In the genomic region with DNA sequence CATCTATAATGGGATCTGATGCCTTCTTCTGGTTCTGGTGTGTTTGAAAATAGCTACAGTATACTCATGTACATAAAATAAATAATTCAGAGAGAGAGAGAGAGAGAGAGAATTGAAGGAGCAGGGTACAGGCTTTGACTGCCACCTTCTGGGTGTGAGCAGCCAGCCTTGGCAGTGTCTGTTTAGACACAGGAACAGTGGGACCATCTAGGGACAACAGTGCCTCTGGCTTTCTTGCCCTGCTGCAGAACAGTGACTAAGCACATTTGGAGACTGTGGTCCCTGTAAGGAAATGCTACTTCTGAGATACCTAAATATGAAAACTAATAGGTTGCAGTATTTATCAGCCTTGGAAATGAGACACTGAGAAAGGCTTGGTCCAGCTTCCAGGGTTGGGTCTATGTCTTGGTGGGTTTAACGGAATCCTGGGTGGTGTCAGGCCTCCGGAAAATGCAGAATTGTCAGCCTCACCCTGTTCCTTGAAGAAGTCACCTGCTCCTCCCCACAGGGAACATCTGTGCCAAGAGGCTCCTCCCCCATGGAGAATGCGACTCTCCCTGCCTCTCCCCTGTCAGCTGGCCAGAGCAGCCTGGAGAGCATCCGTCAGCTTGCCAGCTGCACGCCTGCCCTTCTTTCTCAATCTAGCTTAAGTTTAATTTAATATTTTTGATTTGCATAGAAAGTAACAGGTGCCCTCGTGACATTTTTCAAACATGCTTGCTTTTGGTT, we compare ENCODE assay signal across 8 mouse cellular contexts. TPM values are rescaled to one million over a fixed set of nuclear protein-coding genes. Genes with fewer than 3 reads are reported as not detected.
DNase-seq lines count a peak whose midpoint lies in the region; ATAC-seq lines count a peak whose summit lies in the region.

No protein-coding gene starts in this region.

- 35% methylated on average over 6 of the region's 6 CpGs for WGBS in stomach, embryonic 15.5 days
- 48% methylated on average over 6 of the region's 6 CpGs for WGBS in hindbrain, embryonic 14.5 days

- peaks cover 18% of the 10 kb centered on the region; the same call in 1 of the 2 replicates for H3K4me1 ChIP-seq in stomach, embryonic 15.5 days
- H3K4me1 ChIP-seq in hindbrain, embryonic 14.5 days (replicated peaks; ENCODE audit: control insufficient read depth, insufficient read depth, low read length) = peaks cover 11% of the 10 kb centered on the region

- H3K27ac ChIP-seq in stomach, embryonic 15.5 days = no peak overlapping the region
- no peak overlapping the region for H3K27ac ChIP-seq in hindbrain, embryonic 14.5 days

- no peak overlapping the region for H3K4me3 ChIP-seq in stomach, embryonic 15.5 days (replicated peaks)
- no peak overlapping the region for H3K4me3 ChIP-seq in hindbrain, embryonic 14.5 days (replicated peaks; ENCODE audit: low read length)

- H3K4me2 ChIP-seq in stomach, embryonic 15.5 days = no peak overlapping the region
- no peak overlapping the region for H3K4me2 ChIP-seq in hindbrain, embryonic 14.5 days (replicated peaks)

- no peaks in the 10 kb centered on the region for H3K9me3 ChIP-seq in stomach, embryonic 15.5 days
- H3K9me3 ChIP-seq in hindbrain, embryonic 14.5 days (ENCODE audit: control insufficient read depth, low read length) = no peaks in the 10 kb centered on the region

- intact Hi-C loops in heart, postnatal 10 days (cut with DNase I) = no loop called here

- DNase-seq in spleen, postnatal 10 days (ENCODE audit: low spot score in 2 of 2) = peak; percentile 40 to 55
- no peak for DNase-seq in spleen, postnatal 14 days (ENCODE audit: low spot score in 2 of 2)
- peak; percentile 55 for DNase-seq in c-Kit-positive CD71-positive TER-119-negative erythroid progenitor cells, embryonic 14.5 days (ENCODE audit: low read depth)
- DNase-seq in heart, postnatal 10 days = peak; percentile 75 to 77
- DNase-seq in embryo, embryonic 10.5 days (ENCODE audit: low spot score) = no peak
- DNase-seq in right cerebral cortex, adult 2 months (ENCODE audit: low spot score in 2 of 2) = no peak
- no peak for DNase-seq in hindbrain, embryonic 14.5 days (ENCODE audit: low spot score)

- H3K27me3 ChIP-seq in stomach, embryonic 15.5 days (replicated peaks) = no peaks in the 10 kb centered on the region
- no peaks in the 10 kb centered on the region for H3K27me3 ChIP-seq in hindbrain, embryonic 14.5 days (ENCODE audit: control insufficient read depth, insufficient read depth, low read length)

- no peaks in the 10 kb centered on the region for H3K36me3 ChIP-seq in stomach, embryonic 15.5 days
- H3K36me3 ChIP-seq in hindbrain, embryonic 14.5 days (replicated peaks; ENCODE audit: control insufficient read depth, insufficient read depth) = no peaks in the 10 kb centered on the region

- H3K9ac ChIP-seq in stomach, embryonic 15.5 days = no peak overlapping the region
- no peak overlapping the region for H3K9ac ChIP-seq in hindbrain, embryonic 14.5 days

- ATAC-seq in stomach, embryonic 15.5 days (ENCODE audit: insufficient read depth, low FRiP score, low read depth) = peak; percentile 20; the same call in 1 of the 2 replicates
- no peak for ATAC-seq in hindbrain, embryonic 14.5 days (ENCODE audit: low FRiP score)

RNA-seq across cellular contexts. Expression of gene Grtp1, which starts 8.4 kb away (rescaled TPM):
- total RNA-seq in heart, postnatal 10 days (2021) = 1 to 10 TPM; 2.5 to 2.6 TPM
- 24.6 and 25.4 TPM in 2 replicates for polyA plus RNA-seq in stomach, embryonic 15.5 days (2015; fragmentation: Nextera tagmentation; extraction: Ambion mirVana)
- 11.7 and 12.6 TPM in 2 replicates for polyA plus RNA-seq in hindbrain, embryonic 14.5 days (2014; fragmentation: Nextera tagmentation; extraction: Ambion mirVana)

RNA-seq across cellular contexts. Expression of gene Adprhl1, which starts 45.2 kb away (rescaled TPM):
- 100 to 1,000 TPM; 418 to 470 TPM for total RNA-seq in heart, postnatal 10 days (2021)
- polyA plus RNA-seq in stomach, embryonic 15.5 days (2015; fragmentation: Nextera tagmentation; extraction: Ambion mirVana) = 0.62 and 0.88 TPM in 2 replicates
- not detected in 2 replicates for polyA plus RNA-seq in hindbrain, embryonic 14.5 days (2014; fragmentation: Nextera tagmentation; extraction: Ambion mirVana)

RNA-seq across cellular contexts. Expression of gene Lamp1, which starts 49.8 kb away (rescaled TPM):
- total RNA-seq in heart, postnatal 10 days (2021) = 100 to 1,000 TPM; 310 to 323 TPM
- 295 and 327 TPM in 2 replicates for polyA plus RNA-seq in stomach, embryonic 15.5 days (2015; fragmentation: Nextera tagmentation; extraction: Ambion mirVana)
- polyA plus RNA-seq in hindbrain, embryonic 14.5 days (2014; fragmentation: Nextera tagmentation; extraction: Ambion mirVana) = 331 and 347 TPM in 2 replicates

Comparison
In these comparisons a context has a peak if more than half of its experiments do, and no peak if none do; other contexts are left out.
1. DNase-seq: peak in spleen, postnatal 10 days (2 of 2), c-Kit-positive CD71-positive TER-119-negative erythroid progenitor cells, embryonic 14.5 days (single experiment) and heart, postnatal 10 days (2 of 2); none in spleen, postnatal 14 days (0 of 2), embryo, embryonic 10.5 days (single experiment), right cerebral cortex, adult 2 months (0 of 2) and hindbrain, embryonic 14.5 days (single experiment).